Mouse (Mus musculus): ENCODE measurements at regions not wholly inside any gene's neighbourhood (a gene's known extent, or its start where the extent isn't known, plus 50 kb on each side); places are given as distances from the start of the nearest gene placed in this dataset.

DNA sequence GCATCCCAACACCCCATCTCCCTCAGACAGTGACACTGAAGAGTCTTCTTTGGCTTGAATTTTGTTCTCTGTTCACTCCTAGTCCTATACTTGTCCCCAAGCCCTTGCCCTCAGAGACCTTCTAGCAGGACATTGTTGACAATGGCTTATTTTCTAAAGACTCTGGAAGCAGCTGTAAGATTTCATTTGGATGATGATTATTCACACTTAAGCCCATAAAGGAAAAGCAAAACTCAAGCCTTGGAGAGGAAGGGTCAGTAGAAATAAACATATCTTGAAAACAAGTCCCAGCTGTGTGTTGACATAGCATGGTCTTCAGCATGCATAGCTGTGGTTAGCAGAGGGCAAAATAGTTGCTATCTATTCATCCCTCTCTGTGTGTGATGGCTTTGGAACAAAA is 59.9 kb upstream of the Cdh11 start:
- no peak for ATAC-seq (replicated peaks in 1 of 2; ENCODE audit: insufficient read depth in 1 of 2, low FRiP score in 2 of 2, low TSS enrichment in 1 of 2, low read depth in 1 of 2, poor library complexity in 2 of 2, severe bottlenecking in 2 of 2)

DNA sequence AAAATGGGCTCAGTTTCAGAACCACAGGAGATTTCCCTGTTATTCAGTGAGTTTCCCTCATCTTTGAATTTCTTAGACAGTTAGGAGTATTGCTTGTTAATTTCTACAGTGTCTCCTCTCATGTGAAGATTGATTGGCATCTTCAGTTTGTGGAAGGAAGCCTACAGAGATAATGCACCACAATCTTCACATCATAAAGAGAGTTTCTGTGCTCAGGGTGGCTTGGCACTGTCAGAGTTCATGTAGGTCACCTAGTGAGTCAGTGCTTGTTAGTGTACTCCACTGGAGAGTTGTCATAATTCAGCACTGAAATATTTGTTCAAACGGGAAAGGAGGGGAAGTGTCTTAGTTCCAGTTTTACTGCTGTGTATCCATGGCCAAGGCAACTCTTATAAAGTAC is 74.6 kb upstream of the Cdh11 start:
- no peak for ATAC-seq (replicated peaks in 1 of 2; ENCODE audit: insufficient read depth in 1 of 2, low FRiP score in 2 of 2, low TSS enrichment in 1 of 2, low read depth in 1 of 2, poor library complexity in 2 of 2, severe bottlenecking in 2 of 2)

DNA sequence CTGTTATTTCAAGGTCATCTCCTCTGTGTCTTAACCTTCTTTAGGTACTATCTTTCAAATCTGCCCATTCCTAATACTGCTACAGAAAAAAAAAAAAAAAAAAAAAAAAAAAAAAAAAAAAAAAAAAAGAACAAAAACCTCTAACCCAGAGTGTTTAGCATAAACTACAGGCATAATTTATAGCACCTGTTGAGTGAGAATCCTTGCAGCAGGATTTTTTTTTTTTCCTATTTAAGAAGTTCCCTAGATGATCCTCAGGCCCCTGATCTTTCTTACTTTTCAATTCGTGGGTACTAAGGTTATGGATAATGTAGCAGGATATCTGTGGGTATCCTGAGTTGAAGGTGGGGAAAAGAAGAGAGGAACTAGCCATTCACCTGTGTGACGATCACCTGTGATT is 114.1 kb upstream of the Cdh11 start:
- no peak for ATAC-seq (replicated peaks in 1 of 2; ENCODE audit: insufficient read depth in 1 of 2, low FRiP score in 2 of 2, low TSS enrichment in 1 of 2, low read depth in 1 of 2, poor library complexity in 2 of 2, severe bottlenecking in 2 of 2)

DNA sequence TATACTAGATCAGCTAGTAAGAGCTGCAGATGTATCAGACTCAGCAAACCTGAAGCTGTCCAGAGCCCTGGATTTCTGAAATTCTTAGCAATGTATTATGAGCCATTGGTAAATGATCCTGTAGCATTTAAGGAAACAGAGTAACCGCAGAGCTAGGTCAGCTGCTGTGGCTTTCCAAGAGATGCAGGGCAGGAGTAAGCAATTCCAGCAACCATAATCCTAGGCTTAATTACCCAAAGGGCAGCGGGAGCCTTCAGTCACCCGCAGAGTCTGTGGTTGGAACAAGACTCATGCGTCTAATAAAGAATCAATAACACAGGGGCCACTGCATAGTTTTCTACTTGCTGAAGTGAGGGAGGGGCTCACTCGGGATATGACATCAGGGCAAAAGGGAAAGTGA is 115.2 kb upstream of the Cdh11 start:
- ATAC-seq (replicated peaks in 1 of 2; ENCODE audit: insufficient read depth in 1 of 2, low FRiP score in 2 of 2, low TSS enrichment in 1 of 2, low read depth in 1 of 2, poor library complexity in 2 of 2, severe bottlenecking in 2 of 2), result no peak

DNA sequence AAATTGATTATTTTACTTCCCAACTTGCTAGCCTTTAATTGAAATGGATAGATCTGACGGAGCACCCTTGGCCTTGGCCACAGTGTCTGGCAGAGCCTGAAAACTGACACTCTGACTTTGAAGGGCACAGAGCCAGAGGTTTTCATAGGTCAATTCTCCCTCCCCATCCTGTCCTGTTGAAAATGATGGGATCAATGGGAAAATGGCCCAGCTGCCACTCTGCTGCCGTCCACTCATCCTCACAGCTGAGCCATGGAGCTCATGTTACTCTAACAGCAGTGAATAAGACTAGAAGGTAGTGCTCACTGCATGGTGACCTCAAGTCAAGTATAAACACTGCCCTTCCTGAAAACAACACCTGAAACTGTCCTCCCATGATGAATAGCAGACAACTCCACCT is 122.0 kb upstream of the Cdh11 start:
- ATAC-seq (replicated peaks in 1 of 2; ENCODE audit: insufficient read depth in 1 of 2, low FRiP score in 2 of 2, low TSS enrichment in 1 of 2, low read depth in 1 of 2, poor library complexity in 2 of 2, severe bottlenecking in 2 of 2), result no peak

DNA sequence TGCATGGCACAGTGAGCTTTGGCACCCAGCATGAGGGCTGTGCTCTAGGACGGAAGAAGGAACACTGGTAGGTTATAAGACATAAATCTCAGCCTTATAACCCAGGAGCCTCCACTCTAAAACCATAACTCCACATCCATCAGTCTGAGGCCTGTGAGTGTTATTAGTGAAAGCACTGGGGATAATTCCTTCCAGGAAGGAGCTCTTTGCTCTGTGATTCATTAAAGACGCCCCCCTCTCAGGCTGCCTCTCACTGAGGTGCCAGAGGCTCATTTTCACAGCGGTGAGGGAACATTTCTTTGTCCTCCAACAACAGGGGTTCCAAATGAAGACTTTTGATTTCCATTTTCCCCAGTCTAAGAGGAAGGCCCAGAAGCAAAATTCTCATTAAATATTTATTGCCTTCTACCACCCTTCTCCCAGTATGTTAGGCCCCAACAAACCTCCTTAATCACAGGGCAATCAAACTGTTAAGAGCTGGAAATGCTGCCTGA is 145.9 kb upstream of the Cdh11 start:
- no peak for ATAC-seq (replicated peaks in 1 of 2; ENCODE audit: insufficient read depth in 1 of 2, low FRiP score in 2 of 2, low TSS enrichment in 1 of 2, low read depth in 1 of 2, poor library complexity in 2 of 2, severe bottlenecking in 2 of 2)

DNA sequence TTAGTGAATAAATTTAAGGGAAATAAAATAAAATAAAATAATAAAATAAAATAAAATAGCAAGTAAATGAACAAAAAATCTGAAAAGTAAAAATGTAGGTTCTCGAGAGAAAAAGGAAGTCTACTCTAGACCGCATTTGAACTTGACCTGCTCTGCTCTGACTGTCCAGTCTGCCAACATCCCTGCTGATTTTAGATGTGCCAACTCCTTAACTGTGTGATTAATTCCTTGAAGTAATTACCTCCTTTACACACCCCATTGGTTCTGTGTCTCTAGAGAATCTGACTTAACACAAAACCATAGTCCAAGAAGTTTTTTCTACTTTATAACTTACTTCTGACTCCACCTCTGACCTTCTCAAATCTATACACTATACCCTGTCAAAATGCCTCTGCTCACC is 153.3 kb upstream of the Cdh11 start:
- no peak for ATAC-seq (replicated peaks in 1 of 2; ENCODE audit: insufficient read depth in 1 of 2, low FRiP score in 2 of 2, low TSS enrichment in 1 of 2, low read depth in 1 of 2, poor library complexity in 2 of 2, severe bottlenecking in 2 of 2)

DNA sequence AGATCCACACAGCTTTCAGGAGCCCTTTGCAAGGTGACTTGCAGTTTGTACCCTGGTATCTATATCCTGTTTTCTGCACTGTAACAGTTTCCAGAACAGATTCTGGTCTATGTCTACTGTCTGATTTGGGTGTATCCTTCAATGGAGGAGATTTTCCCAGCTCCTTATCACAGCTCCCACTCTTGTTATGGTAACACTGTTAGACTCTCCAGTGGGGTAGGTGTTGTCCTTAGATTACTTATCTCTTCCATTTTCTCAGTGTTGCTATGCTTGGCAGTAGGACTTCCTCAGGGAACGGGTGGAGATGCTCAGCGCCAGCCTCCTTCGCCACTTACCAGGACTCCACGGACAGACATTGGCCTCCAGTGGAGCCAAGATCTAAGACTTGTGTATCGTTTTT is 160.1 kb upstream of the Cdh11 start:
- ATAC-seq (replicated peaks in 1 of 2; ENCODE audit: insufficient read depth in 1 of 2, low FRiP score in 2 of 2, low TSS enrichment in 1 of 2, low read depth in 1 of 2, poor library complexity in 2 of 2, severe bottlenecking in 2 of 2), result no peak

DNA sequence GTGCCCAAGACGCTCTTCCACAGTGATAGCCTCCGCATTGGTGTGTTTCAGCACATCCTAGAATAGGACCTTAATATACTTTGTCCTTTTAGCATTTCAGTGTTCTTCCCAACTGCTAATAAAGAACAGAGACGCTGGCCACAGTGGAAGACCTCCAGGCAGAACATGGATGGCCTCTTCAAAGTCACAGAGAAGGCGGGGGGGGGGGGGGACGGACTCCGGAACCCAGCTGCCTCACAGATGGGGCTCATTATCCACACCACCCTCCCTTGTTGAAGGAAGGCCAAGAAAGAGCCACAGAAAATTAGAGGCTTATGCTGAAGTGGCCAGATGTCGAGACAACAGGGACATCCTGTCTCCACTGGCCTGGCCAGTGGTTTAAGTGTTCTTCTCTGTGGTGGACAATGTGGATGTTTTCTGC is 192.7 kb upstream of the Cdh11 start:
- ATAC-seq (replicated peaks in 1 of 2; ENCODE audit: insufficient read depth in 1 of 2, low FRiP score in 2 of 2, low TSS enrichment in 1 of 2, low read depth in 1 of 2, poor library complexity in 2 of 2, severe bottlenecking in 2 of 2), result no peak

DNA sequence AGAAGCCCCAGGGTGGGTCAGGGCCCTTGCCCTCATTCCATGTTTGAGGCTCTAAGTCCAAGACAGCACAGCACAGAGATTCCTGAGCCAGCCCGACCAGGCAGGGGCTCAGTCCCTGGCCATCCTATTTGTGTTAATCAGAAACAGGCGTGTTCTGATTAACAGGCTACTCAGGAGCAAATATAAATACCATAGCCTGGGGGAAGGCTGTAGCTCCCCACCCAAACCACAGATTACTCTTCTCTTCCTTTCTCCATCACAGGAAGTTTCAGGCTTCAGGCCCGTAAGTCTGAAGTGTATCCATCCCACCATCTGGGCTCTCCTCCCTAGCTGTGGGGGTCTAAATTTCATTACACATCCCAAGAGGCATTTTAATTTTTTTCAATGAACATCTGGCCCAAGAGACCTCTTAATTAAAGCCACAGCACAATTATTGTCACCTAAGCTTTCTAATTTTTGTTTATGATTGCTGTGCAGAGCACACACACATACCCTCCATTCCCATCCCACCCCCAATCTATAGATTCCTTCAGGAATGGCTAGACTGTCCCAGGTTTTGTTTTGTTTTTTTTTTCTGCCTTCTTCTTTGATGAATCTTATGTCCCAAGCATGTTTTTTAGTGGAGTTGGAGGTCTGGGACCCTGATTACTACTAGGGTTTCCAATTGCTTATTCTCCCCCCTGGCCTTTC is 197.9 kb upstream of the Cdh11 start:
- ATAC-seq (replicated peaks in 1 of 2; ENCODE audit: insufficient read depth in 1 of 2, low FRiP score in 2 of 2, low TSS enrichment in 1 of 2, low read depth in 1 of 2, poor library complexity in 2 of 2, severe bottlenecking in 2 of 2), result no peak

DNA sequence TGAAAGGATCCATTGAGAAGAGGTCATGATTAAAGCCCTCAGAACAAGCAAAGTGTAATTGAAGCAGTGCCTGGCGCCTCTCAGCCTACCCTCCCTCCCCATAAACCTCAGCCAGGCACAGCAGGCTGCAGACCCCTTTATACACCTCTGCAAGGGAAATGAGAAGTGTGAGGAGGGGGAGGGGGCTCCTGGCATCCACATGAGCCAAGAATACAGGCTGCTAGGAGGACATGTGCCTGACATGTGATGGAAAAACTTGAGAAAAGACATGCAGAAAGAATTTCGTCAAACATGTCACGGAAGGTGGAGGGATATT is 198.4 kb upstream of the Cdh11 start:
- ATAC-seq (replicated peaks in 1 of 2; ENCODE audit: insufficient read depth in 1 of 2, low FRiP score in 2 of 2, low TSS enrichment in 1 of 2, low read depth in 1 of 2, poor library complexity in 2 of 2, severe bottlenecking in 2 of 2), result no peak

DNA sequence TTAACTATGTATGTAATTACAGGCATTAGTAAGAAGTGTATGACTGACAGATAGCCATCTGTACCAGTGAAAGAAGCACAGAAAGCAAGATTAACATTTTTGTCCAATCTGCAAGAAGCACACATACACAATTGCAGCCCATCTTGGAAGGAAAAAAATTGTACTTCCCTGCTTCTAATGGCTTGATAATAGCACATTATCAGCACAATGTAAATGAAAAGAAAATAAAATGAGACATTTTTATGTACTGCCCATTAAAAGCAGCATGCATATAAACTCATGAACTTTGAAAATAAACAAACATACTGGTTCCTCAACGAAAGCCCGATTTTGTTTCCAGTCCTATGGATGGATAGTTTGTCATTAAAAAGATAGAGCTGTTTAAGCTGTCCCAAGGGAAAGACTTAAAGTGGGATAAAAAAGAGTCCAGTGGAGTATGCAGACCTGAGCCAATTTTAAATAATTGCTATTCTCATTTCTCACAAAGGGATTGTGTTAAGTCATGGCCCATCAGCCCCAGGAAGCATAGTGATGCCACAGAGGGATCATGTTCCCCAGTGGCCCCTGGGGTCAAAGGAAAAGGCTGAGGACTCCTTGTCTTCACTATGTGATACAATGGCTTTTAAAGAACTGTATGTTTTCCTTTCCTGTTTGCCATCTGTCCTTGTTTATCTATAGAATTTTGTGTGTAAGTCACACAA is 222.0 kb upstream of the Cdh11 start:
- ATAC-seq (replicated peaks in 1 of 2; ENCODE audit: insufficient read depth in 1 of 2, low FRiP score in 2 of 2, low TSS enrichment in 1 of 2, low read depth in 1 of 2, poor library complexity in 2 of 2, severe bottlenecking in 2 of 2), result no peak

DNA sequence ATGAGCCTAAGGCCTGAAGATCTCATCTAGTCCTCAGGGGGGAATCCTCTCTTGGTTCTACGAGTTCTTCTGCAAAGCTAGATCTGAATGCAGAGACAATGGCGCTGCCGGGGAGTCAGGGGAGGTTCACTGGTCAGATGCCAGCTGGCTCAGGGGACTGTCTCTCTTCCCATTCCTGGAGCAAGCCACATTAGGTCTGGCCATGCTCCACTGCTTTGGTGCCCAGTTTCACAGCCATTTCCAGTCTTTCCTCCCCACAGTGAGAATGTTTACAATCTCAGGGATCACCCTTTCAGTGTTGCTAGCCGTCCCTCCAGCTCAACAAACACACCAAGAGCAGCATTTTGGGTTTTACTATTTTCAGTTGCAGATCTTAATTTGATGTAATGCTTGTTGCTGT is 233.7 kb upstream of the Cdh11 start:
- no peak for ATAC-seq (replicated peaks in 1 of 2; ENCODE audit: insufficient read depth in 1 of 2, low FRiP score in 2 of 2, low TSS enrichment in 1 of 2, low read depth in 1 of 2, poor library complexity in 2 of 2, severe bottlenecking in 2 of 2)

DNA sequence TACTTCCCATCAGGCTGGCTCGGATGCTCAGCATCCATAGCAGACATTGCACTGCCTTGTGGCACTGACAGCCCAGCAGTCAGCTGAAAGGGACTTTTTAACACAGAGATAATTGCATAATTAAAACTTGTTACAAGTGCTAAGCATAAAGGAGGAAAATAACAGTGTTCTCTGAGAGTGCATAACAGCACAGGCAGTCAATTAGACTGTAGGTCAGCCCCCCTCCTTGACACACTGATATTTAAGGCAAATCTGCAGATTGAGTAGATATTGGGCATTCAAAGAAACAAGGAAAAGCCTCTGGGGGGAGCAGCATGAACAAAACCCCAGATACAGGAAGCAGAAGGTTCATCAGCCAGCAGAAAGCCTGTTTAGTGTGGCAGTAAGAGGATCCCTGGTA is 237.8 kb upstream of the Cdh11 start:
- ATAC-seq (replicated peaks in 1 of 2; ENCODE audit: insufficient read depth in 1 of 2, low FRiP score in 2 of 2, low TSS enrichment in 1 of 2, low read depth in 1 of 2, poor library complexity in 2 of 2, severe bottlenecking in 2 of 2), result no peak

DNA sequence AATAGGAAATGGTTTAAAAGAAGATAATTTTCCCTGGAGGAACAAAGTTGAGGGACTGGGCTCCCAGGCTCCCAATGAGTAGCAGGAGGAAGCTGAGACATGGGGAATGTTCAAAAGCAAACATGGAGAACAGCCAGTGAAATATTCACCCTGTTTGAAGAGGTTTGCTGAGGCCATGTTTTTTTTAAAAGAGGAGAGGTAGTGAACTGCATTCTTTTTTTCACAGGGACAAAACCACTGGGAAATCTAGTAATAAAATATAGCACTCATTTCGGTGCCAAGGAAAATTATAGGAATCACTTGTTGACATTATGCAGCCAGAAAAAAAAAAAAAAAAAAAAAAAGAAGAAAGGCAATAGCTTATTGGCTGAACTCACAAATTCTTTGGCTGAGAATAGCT is 246.3 kb upstream of the Cdh11 start:
- ATAC-seq (replicated peaks in 1 of 2; ENCODE audit: insufficient read depth in 1 of 2, low FRiP score in 2 of 2, low TSS enrichment in 1 of 2, low read depth in 1 of 2, poor library complexity in 2 of 2, severe bottlenecking in 2 of 2), result no peak

DNA sequence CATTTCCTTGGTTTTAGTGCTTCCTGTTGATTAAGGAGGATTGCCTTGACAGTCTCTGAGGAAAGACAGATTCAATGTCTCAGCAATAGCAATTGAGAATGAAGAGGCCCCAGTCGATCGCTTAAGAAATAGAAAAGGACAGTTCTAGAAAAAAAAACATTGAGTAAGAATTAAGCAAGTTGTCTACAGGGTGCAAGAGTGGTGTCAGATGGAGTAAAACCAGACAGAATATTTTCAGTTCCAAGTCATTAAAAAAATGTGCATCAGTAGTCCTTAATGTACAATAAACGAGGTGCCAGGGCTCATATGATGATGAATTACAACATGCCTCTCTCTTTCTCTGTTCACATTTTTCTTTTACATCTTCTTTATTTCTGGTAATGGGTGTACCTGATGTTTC is 248.5 kb upstream of the Cdh11 start:
- no peak for ATAC-seq (replicated peaks in 1 of 2; ENCODE audit: insufficient read depth in 1 of 2, low FRiP score in 2 of 2, low TSS enrichment in 1 of 2, low read depth in 1 of 2, poor library complexity in 2 of 2, severe bottlenecking in 2 of 2)

DNA sequence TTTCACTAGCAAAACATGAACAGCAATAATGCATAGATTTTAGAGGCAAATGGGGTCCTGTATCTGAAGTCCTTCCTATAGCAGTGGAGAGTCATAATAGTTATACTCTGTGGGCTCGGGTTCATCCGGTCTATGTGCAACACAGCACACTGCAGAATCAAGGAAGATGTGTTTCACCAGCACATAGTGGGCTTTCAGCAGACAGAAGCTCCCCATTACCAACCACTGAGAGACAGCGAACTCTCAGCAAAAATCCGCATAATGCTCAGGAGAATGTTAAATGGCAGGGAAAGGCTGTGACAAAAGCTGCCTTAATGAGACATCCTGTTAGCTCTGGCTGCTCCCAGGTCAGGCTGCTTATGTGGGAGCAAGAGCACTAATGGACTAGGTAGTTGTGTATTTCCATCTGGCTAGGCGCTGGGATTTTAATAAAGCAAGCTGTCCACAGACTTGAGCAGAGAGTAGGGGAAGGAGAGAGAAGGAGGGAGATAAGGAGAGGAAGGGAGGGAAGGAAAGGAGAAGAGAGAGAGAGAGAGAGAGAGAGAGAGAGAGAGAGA is 286.7 kb upstream of the Cdh11 start:
- no peak for ATAC-seq (replicated peaks in 1 of 2; ENCODE audit: insufficient read depth in 1 of 2, low FRiP score in 2 of 2, low TSS enrichment in 1 of 2, low read depth in 1 of 2, poor library complexity in 2 of 2, severe bottlenecking in 2 of 2)

DNA sequence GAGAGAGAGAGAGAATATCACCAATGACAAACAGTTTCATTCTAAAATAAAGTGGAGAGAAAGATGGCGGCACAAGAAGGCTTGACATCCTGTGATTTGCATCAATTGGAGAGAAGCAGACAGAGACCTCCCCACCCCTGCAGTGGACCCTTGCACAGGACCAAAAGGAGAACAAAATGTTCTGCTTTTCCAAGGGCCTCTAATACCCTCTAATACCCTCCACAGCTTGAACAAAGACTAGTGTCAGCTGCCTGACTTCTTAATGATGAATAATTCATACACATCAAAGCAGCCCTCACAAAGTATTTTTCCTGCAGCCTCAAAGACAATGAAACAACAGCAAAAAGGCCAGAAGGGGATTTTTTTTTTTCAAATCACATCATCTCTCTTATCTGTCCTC is 287.2 kb upstream of the Cdh11 start:
- ATAC-seq (replicated peaks in 1 of 2; ENCODE audit: insufficient read depth in 1 of 2, low FRiP score in 2 of 2, low TSS enrichment in 1 of 2, low read depth in 1 of 2, poor library complexity in 2 of 2, severe bottlenecking in 2 of 2), result no peak

DNA sequence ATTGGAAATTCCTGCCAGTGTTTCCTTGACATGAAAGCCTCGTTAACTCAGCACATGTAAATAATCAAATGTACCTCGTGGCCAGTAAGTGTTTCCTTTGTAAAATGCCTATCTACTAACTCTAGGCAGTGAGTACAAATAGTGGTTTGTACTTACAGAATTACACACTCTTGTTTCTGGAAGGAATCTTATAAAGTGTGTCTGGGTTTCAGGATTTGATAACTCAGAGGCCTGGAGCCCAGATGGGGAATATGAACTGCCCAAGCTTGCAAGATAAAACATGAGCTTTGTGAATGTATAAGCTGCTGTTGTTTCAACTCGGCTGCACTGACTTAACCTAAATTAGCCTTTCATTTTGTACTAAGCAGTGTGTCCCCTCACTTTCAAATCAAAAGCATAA is 293.1 kb upstream of the Cdh11 start:
- ATAC-seq (replicated peaks in 1 of 2; ENCODE audit: insufficient read depth in 1 of 2, low FRiP score in 2 of 2, low TSS enrichment in 1 of 2, low read depth in 1 of 2, poor library complexity in 2 of 2, severe bottlenecking in 2 of 2), result no peak

Measured in hematopoietic stem cell, adult 5-6 weeks (primary cell).